Mouse (Mus musculus) kidney, embryonic 14.5 days (tissue): ENCODE results near the gene Slamf1. TPM values are rescaled to one million over a fixed set of nuclear protein-coding genes. Genes with fewer than 3 reads are reported as not detected.
"Not testable (repeated sequence)": the region's sequence is repeated elsewhere in the genome, so short reads cannot be mapped to it uniquely, and the experiment has no call there.

ENCODE experiments used
- ATAC-seq: fragments of 200-750 bp; cut with Nextera tagmentation; 2 replicates; pipeline ENCODE4 v1.8.0; 2017; ENCODE audit warnings: moderate number of reproducible peaks, mild to moderate bottlenecking, moderate TSS enrichment, moderate library complexity; ENCODE audit not compliant: low FRiP score, low TSS enrichment
- H3K27ac ChIP-seq: fragments of 300-500 bp; sonication (generic); 2 replicates; pipeline ENCODE4 v1.5.1; 2014; ENCODE audit warnings: low read depth, mild to moderate bottlenecking, low read length, moderate library complexity, mixed read lengths
- H3K27me3 ChIP-seq: fragments of 300-500 bp; sonication (generic); 2 replicates; pipeline ENCODE4 v1.6.1; 2014; ENCODE audit warnings: mild to moderate bottlenecking, low read length; ENCODE audit not compliant: control insufficient read depth, insufficient read depth
- H3K36me3 ChIP-seq: fragments of 300-500 bp; sonication (generic); 2 replicates; pipeline ENCODE4 v1.6.1; 2014; ENCODE audit warnings: low read length, mixed read lengths; ENCODE audit not compliant: control insufficient read depth, insufficient read depth
- H3K4me1 ChIP-seq: fragments of 300-500 bp; sonication (generic); 2 replicates; pipeline ENCODE4 v1.6.1; 2014; ENCODE audit warnings: low read length, mixed read lengths; ENCODE audit not compliant: control insufficient read depth, insufficient read depth
- H3K4me2 ChIP-seq: fragments of 300-500 bp; sonication (generic); replicated peaks from 2 replicates; pipeline ENCODE4 v1.6.1; 2014; ENCODE audit warnings: low read depth, mild to moderate bottlenecking, low read length
- H3K4me3 ChIP-seq: fragments of 300-500 bp; sonication (generic); 2 replicates; pipeline ENCODE4 v1.5.1; 2014; ENCODE audit warnings: mild to moderate bottlenecking, low read length
- H3K9ac ChIP-seq: fragments of 300-500 bp; sonication (generic); 2 replicates; pipeline ENCODE4 v1.6.1; 2014; ENCODE audit warnings: low read depth, mild to moderate bottlenecking, low read length, moderate library complexity
- H3K9me3 ChIP-seq: fragments of 300-500 bp; sonication (generic); 2 replicates; pipeline ENCODE4 v1.6.1; 2016; ENCODE audit warnings: low read length; ENCODE audit not compliant: control insufficient read depth
- WGBS: fragments of 180-500 bp; shearing (Covaris S2); extraction: QIAGEN DNeasy Blood & Tissue Kit; methylation state at CpG from one replicate; pipeline ENCODE4 v1.1.7; 2014; 5-methylcytosine and 5-hydroxymethylcytosine counted together
- polyA plus RNA-seq: library from polyadenylated mRNA; unstranded; fragments of >200 nt; fragmentation: Nextera tagmentation; extraction: Ambion mirVana; gene quantifications from 2 replicates; pipeline ENCODE4 v1.2.1, GENCODE M21; 2014

Slamf1 gene
- polyA plus RNA-seq, 1 experiment from 2014 or later: 0.41 TPM

GRCm38 (mm10) chr1:171791491-171791890, 24.6 kb downstream of the Slamf1 start:
- Histone ChIP-seq H3K9me3 (0 out of 2 replicates have a peak, but pooled peaks cover 2% of the 10 kb centered on the region), H3K27me3 (no peaks in the 10 kb centered on the region), H3K36me3 (no peaks in the 10 kb centered on the region), H3K27ac (no peak overlapping the region), H3K4me3 (no peak overlapping the region), H3K4me1 (no peaks in the 10 kb centered on the region), H3K4me2 (no peak overlapping the region), H3K9ac (no peak overlapping the region)
- 92% methylated on average over 3 of the region's 3 CpGs for WGBS
- ATAC-seq: no peak

GRCm38 (mm10) chr1:171796185-171796584, 29.3 kb downstream of the Slamf1 start:
- H3K4me1 ChIP-seq: no peaks in the 10 kb centered on the region
- H3K36me3 ChIP-seq: no peaks in the 10 kb centered on the region
- no peak overlapping the region for H3K9ac ChIP-seq
- no peak for ATAC-seq
- no peak overlapping the region for H3K27ac ChIP-seq
- no peak overlapping the region for H3K4me3 ChIP-seq
- H3K4me2 ChIP-seq: no peak overlapping the region
- 73% methylated on average over 2 of the region's 2 CpGs for WGBS
- H3K9me3 ChIP-seq: 0 out of 2 replicates have a peak, but pooled peaks cover 2% of the 10 kb centered on the region
- H3K27me3 ChIP-seq: no peaks in the 10 kb centered on the region

GRCm38 (mm10) chr1:171797840-171798239, 30.9 kb downstream of the Slamf1 start:
- 69% methylated on average over 1 of the region's 1 CpGs for WGBS
- no peaks in the 10 kb centered on the region for H3K27me3 ChIP-seq
- no peak overlapping the region for H3K9ac ChIP-seq
- no peaks in the 10 kb centered on the region for H3K9me3 ChIP-seq
- H3K36me3 ChIP-seq: no peaks in the 10 kb centered on the region
- no peak for ATAC-seq
- H3K4me2 ChIP-seq: no peak overlapping the region
- H3K4me3 ChIP-seq: no peak overlapping the region
- no peaks in the 10 kb centered on the region for H3K4me1 ChIP-seq
- no peak overlapping the region for H3K27ac ChIP-seq

GRCm38 (mm10) chr1:171799648-171800047, 32.7 kb downstream of the Slamf1 start:
- no peak for ATAC-seq
- no peak overlapping the region for H3K27ac ChIP-seq

GRCm38 (mm10) chr1:171811048-171811447, 44.1 kb downstream of the Slamf1 start:
- not testable (repeated sequence) for H3K27me3 ChIP-seq, H3K9me3 ChIP-seq, H3K36me3 ChIP-seq, H3K4me1 ChIP-seq, H3K4me2 ChIP-seq, H3K9ac ChIP-seq, H3K27ac ChIP-seq, ATAC-seq, H3K4me3 ChIP-seq
- 88% methylated on average over 1 of the region's 1 CpGs for WGBS

More at GRCm38 (mm10) chr1:171799648-171800047, 32.7 kb downstream of the Slamf1 start:
- Histone ChIP-seq H3K27me3 (no peaks in the 10 kb centered on the region), H3K4me3 (no peak overlapping the region), H3K9me3 (no peaks in the 10 kb centered on the region), H3K4me2 (no peak overlapping the region), H3K4me1 (no peaks in the 10 kb centered on the region), H3K36me3 (no peaks in the 10 kb centered on the region), H3K9ac (no peak overlapping the region)
- 84% methylated on average over 4 of the region's 4 CpGs for WGBS

GRCm38 (mm10) chr1:171815545-171816439, 48.9 kb downstream of the Slamf1 start:
- H3K9ac ChIP-seq: no peak overlapping the region
- H3K4me1 ChIP-seq: no peaks in the 10 kb centered on the region
- H3K36me3 ChIP-seq: no peaks in the 10 kb centered on the region
- H3K27ac ChIP-seq: no peak overlapping the region
- no peak overlapping the region for H3K4me2 ChIP-seq
- no peak overlapping the region for H3K4me3 ChIP-seq
- ATAC-seq: peak; percentile 93
- no peaks in the 10 kb centered on the region for H3K27me3 ChIP-seq
- H3K9me3 ChIP-seq: no peaks in the 10 kb centered on the region
- WGBS: 13% methylated on average over 8 of the region's 8 CpGs

- no peak overlapping the region for H3K4me3 ChIP-seq
- H3K27me3 ChIP-seq: no peaks in the 10 kb centered on the region
- no peaks in the 10 kb centered on the region for H3K9me3 ChIP-seq
- WGBS: 88% methylated on average over 4 of the region's 4 CpGs
- ATAC-seq: no peak
- no peaks in the 10 kb centered on the region for H3K36me3 ChIP-seq
- H3K27ac ChIP-seq: no peak overlapping the region
- H3K9ac ChIP-seq: no peak overlapping the region
- no peaks in the 10 kb centered on the region for H3K4me1 ChIP-seq
- no peak overlapping the region for H3K4me2 ChIP-seq
Observed at GRCm38 (mm10) chr1:171816991-171817390, 50.1 kb downstream of the Slamf1 start.

GRCm38 (mm10) chr1:171821331-171821730, 54.4 kb downstream of the Slamf1 start:
- Histone ChIP-seq H3K4me2 (no peak overlapping the region), H3K4me3 (no peak overlapping the region), H3K27me3 (no peaks in the 10 kb centered on the region), H3K9ac (no peak overlapping the region), H3K36me3 (no peaks in the 10 kb centered on the region), H3K9me3 (no peaks in the 10 kb centered on the region), H3K4me1 (no peaks in the 10 kb centered on the region), H3K27ac (no peak overlapping the region)
- 50% methylated on average over 1 of the region's 1 CpGs for WGBS
- no peak for ATAC-seq

- ATAC-seq: no peak
- WGBS: 33% methylated on average over 4 of the region's 4 CpGs
- Histone ChIP-seq H3K9ac (no peak overlapping the region), H3K36me3 (no peaks in the 10 kb centered on the region), H3K9me3 (no peaks in the 10 kb centered on the region), H3K27me3 (no peaks in the 10 kb centered on the region), H3K4me1 (no peaks in the 10 kb centered on the region), H3K4me2 (no peak overlapping the region), H3K27ac (no peak overlapping the region), H3K4me3 (no peak overlapping the region)
Observed at GRCm38 (mm10) chr1:171825462-171825861, 58.5 kb downstream of the Slamf1 start.
